Mouse (Mus musculus) CH12.LX (cell line): Measurements from ENCODE around the gene Mef2d.

Experiments
- BHLHE40 ChIP-seq: IDR thresholded peaks from 2 replicates; pipeline ENCODE4 v1.6.1; 2011; ENCODE audit warnings: mild to moderate bottlenecking, low read depth, low read length, improper control_type of control experiment
- CTCF ChIP-seq, 2 experiments: IDR thresholded peaks in 1 of 2; conservative IDR thresholded peaks in 1 of 2; 2 replicates each; pipeline ENCODE4 v1.5.1; 2011 to 2012; ENCODE audit warnings: low read depth in 2 of 2, low read length in 2 of 2, improper control_type of control experiment in 1 of 2, inconsistent platforms in 1 of 2, mild to moderate bottlenecking in 1 of 2, moderate library complexity in 1 of 2
- ETS1 ChIP-seq: conservative IDR thresholded peaks from 2 replicates; pipeline ENCODE4 v1.6.1; 2012; ENCODE audit warnings: low read depth, mild to moderate bottlenecking, inconsistent platforms, low read length, improper control_type of control experiment, moderate library complexity
- GABPA ChIP-seq: IDR thresholded peaks from 2 replicates; pipeline ENCODE4 v1.6.1; 2012; ENCODE audit warnings: low read depth, low read length, improper control_type of control experiment, inconsistent platforms; ENCODE audit not compliant: insufficient replicate concordance
- POLR2A ChIP-seq: IDR thresholded peaks from 2 replicates; pipeline ENCODE4 v1.6.1; 2011; ENCODE audit warnings: low read depth, mild to moderate bottlenecking, improper control_type of control experiment, low read length
- SMC3 ChIP-seq: IDR thresholded peaks from 2 replicates; pipeline ENCODE4 v1.6.1; 2011; ENCODE audit warnings: low read depth, low read length, improper control_type of control experiment
- ZKSCAN1 ChIP-seq: IDR thresholded peaks from 2 replicates; pipeline ENCODE4 v1.6.1; 2012; ENCODE audit warnings: low read depth, inconsistent platforms, low read length, improper control_type of control experiment, borderline replicate concordance

- TF ChIP-seq ETS1, result no peak
- no peak for TF ChIP-seq SMC3
- no peak for TF ChIP-seq CTCF (conservative IDR thresholded peaks at IDR 0.05 in 1 of 2, IDR thresholded peaks at IDR 0.05 in 1 of 2; ENCODE audit: low read depth in 2 of 2, low read length in 2 of 2)
- no peak for TF ChIP-seq BHLHE40
- TF ChIP-seq ZKSCAN1, result no peak
- no peak for TF ChIP-seq GABPA
- no peak for TF ChIP-seq POLR2A
Measured at GRCm38 (mm10) chr3:88200161-88200971, 58.2 kb downstream of the Mef2d start.
